Mouse (Mus musculus) hindbrain, embryonic 11.5 days (tissue): Measurements from ENCODE around the gene Moap1. TPM values are rescaled to one million over a fixed set of nuclear protein-coding genes. Genes with fewer than 3 reads are reported as not detected.

ENCODE experiments used
- ATAC-seq: fragments of 200-750 bp; cut with Nextera tagmentation; 2 replicates; pipeline ENCODE4 v1.8.0; 2017; ENCODE audit warnings: mild to moderate bottlenecking, moderate TSS enrichment, moderate library complexity; ENCODE audit not compliant: low FRiP score
- DNase-seq: peaks from one replicate; pipeline ENCODE4 v3.0.0-alpha.2; 2015; ENCODE audit warnings: low spot score
- H3K27ac ChIP-seq: fragments of 300-500 bp; sonication (generic); 2 replicates; pipeline ENCODE4 v1.5.1; 2014; ENCODE audit warnings: mild to moderate bottlenecking, low read depth, low read length
- H3K27me3 ChIP-seq: fragments of 300-500 bp; sonication (generic); 2 replicates; pipeline ENCODE4 v1.6.1; 2014; ENCODE audit warnings: mild to moderate bottlenecking, low read length, moderate library complexity, mixed read lengths; ENCODE audit not compliant: control insufficient read depth, insufficient read depth
- H3K36me3 ChIP-seq: fragments of 300-500 bp; sonication (generic); 2 replicates; pipeline ENCODE4 v1.6.1; 2014; ENCODE audit warnings: mild to moderate bottlenecking, low read length, moderate library complexity, mixed read lengths; ENCODE audit not compliant: control insufficient read depth, insufficient read depth
- H3K4me1 ChIP-seq: fragments of 300-500 bp; sonication (generic); replicated peaks from 2 replicates; pipeline ENCODE4 v1.6.1; 2014; ENCODE audit warnings: low read length, mixed read lengths; ENCODE audit not compliant: control insufficient read depth, insufficient read depth
- H3K4me2 ChIP-seq: fragments of 300-500 bp; sonication (generic); replicated peaks from 2 replicates; pipeline ENCODE4 v1.6.1; 2014; ENCODE audit warnings: mild to moderate bottlenecking, low read depth, low read length
- H3K4me3 ChIP-seq: fragments of 300-500 bp; sonication (generic); 2 replicates; pipeline ENCODE4 v1.5.1; 2014; ENCODE audit warnings: low read depth, low read length
- H3K9ac ChIP-seq: fragments of 300-500 bp; sonication (generic); 2 replicates; pipeline ENCODE4 v1.6.1; 2014; ENCODE audit warnings: low read depth, low read length
- H3K9me3 ChIP-seq: fragments of 300-500 bp; sonication (generic); 2 replicates; pipeline ENCODE4 v1.6.1; 2016; ENCODE audit warnings: low read length; ENCODE audit not compliant: control insufficient read depth
- WGBS: fragments of 180-500 bp; shearing (Covaris S2); extraction: QIAGEN DNeasy Blood & Tissue Kit; methylation state at CpG from one replicate; pipeline ENCODE4 v1.1.7; 2014; 5-methylcytosine and 5-hydroxymethylcytosine counted together
- polyA plus RNA-seq: library from polyadenylated mRNA; unstranded; fragments of >200 nt; fragmentation: Nextera tagmentation; extraction: Ambion mirVana; gene quantifications from 2 replicates; pipeline ENCODE4 v1.2.1, GENCODE M21; 2014

Moap1 gene
- polyA plus RNA-seq, 1 experiment from 2014 or later: 35.7 TPM

DNA sequence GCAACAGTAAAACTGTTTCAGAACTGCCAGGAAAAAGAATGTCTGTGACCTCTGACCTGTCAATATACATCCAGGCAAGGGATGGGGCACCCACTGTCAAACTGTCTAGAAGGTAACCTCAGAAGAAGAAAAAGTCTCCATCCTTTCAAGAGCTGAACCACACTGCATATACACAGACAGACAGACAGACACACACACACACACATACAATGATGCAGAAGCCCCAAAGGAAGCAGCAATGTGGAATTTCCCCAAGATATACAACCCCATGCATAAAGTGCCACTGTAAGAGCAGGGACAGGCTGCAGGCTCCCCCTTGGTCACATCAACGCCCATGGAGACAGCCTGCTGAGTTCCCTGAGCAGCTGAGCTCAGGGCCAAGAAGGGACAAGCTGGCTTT is 44.3 kb downstream of the Moap1 start:
- H3K4me2 ChIP-seq: no peak overlapping the region
- H3K27me3 ChIP-seq: no peaks in the 10 kb centered on the region
- H3K27ac ChIP-seq: peak overlapping the region; percentile 77
- H3K4me1 ChIP-seq: peaks cover 23% of the 10 kb centered on the region
- ATAC-seq (no peak), DNase-seq (no peak)
- whole genome bisulfite sequencing: 20% methylated on average over 1 of the region's 1 CpGs
- no peaks in the 10 kb centered on the region for H3K9me3 ChIP-seq
- H3K36me3 ChIP-seq: no peaks in the 10 kb centered on the region
- H3K4me3 ChIP-seq: no peak overlapping the region
- 0 out of 2 replicates have a peak overlapping the region, but pooled peaks have one; percentile 23 for H3K9ac ChIP-seq

DNA sequence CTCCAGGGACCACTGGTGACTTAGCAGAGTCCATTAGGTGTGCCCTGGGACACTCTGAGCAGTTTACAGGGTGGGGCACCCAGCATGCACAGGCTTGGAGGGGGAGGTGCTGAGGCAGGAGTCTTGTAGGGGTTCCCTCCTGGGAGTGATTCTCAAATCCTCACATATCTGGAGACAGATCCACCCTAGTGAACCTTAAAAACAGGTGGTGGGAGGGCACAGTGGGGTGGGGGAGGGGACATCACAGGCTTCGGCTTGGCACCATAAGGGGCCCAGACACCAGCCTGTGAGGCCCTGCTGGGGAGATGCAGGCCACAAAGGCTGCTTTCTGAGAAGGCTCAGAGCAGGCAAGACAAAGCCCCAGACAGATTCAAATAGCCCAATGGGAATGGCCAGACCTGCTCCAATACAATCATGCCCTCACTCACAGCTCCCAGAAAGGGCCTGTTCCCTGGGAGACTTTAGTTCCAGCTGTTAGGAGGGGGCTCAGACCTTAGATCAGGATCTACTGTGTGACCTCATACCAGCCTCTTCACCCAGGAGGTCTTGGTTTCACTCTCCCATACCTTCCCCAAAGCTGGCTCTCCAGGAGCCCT is 45.3 kb downstream of the Moap1 start:
- peak overlapping the region; percentile 37 for H3K9ac ChIP-seq
- peak overlapping the region; percentile 5 for H3K4me2 ChIP-seq
- H3K4me3 ChIP-seq: no peak overlapping the region
- DNase-seq: peak; percentile 56
- H3K36me3 ChIP-seq: no peaks in the 10 kb centered on the region
- no peaks in the 10 kb centered on the region for H3K9me3 ChIP-seq
- 0% methylated on average over 1 of the region's 1 CpGs for WGBS
- no peaks in the 10 kb centered on the region for H3K27me3 ChIP-seq
- H3K4me1 ChIP-seq: peaks cover 20% of the 10 kb centered on the region
- ATAC-seq: peak; percentile 71
- peak overlapping the region; percentile 77 for H3K27ac ChIP-seq

DNA sequence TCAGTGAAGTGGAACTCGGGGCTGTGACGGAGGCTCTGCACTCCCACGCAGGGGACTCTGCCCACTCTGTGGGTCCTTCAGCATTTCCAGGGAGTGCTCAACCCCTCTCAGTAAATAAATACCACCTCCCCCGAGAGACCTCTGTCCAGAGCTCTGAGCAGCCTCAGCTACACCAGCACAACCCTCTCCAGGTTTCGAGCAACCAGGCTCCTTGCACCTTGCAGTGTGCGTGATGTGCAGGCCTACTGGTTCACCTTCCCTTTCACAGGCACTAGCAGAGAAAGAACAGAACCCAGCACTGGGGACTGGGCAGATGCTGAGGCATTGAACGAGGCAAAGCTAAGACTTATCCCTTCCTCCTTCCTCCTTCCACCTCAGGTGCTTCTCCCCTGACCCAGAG is 46.1 kb downstream of the Moap1 start:
- H3K9me3 ChIP-seq: no peaks in the 10 kb centered on the region
- H3K9ac ChIP-seq: no peak overlapping the region
- ATAC-seq (no peak), DNase-seq (no peak)
- H3K4me1 ChIP-seq: peaks cover 18% of the 10 kb centered on the region
- H3K36me3 ChIP-seq: no peaks in the 10 kb centered on the region
- H3K4me2 ChIP-seq: no peak overlapping the region
- H3K27me3 ChIP-seq: no peaks in the 10 kb centered on the region
- 78% methylated on average over 7 of the region's 7 CpGs for WGBS
- no peak overlapping the region for H3K4me3 ChIP-seq
- H3K27ac ChIP-seq: peak overlapping the region; percentile 77; the same call in 1 of the 2 replicates

DNA sequence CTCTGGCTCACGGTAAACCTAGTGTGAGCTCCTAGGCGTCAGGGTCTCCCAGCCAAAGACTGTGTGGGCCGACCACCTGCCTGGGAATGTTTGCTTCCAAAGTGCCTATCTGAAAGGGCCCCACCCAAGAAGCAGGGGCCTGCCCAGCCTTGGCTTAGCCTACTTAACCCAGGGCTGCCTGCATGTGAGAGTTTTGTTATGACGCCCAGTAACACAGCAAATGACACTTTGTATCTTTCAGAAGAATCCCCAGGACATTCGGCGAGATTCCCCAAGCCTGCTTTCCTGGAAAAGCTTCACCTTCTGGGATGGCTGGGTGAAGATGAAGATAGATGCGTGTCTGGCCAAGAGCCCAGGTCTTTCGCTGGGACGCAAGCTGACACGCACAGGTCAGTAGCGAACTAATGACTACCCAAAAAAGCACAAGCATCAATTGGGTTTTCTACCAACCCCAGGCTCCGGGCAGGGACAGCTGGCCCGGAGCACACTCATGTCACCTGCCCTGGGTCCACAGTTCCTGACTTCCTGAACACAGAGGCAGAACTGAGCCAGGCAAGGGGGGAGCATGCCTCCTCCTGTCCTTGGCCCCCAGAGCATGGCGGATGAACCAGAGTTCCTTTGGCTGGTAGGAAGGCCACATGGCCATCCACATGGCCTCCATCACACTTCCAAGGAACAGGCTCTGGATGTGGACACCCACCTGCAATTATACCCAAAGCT is 46.7 kb downstream of the Moap1 start:
- WGBS: 88% methylated on average over 14 of the region's 14 CpGs
- no peaks in the 10 kb centered on the region for H3K36me3 ChIP-seq
- H3K4me2 ChIP-seq: no peak overlapping the region
- H3K4me1 ChIP-seq: peaks cover 16% of the 10 kb centered on the region
- no peak overlapping the region for H3K9ac ChIP-seq
- DNase-seq (no peak), ATAC-seq (no peak)
- no peaks in the 10 kb centered on the region for H3K27me3 ChIP-seq
- no peak overlapping the region for H3K27ac ChIP-seq
- no peaks in the 10 kb centered on the region for H3K9me3 ChIP-seq
- H3K4me3 ChIP-seq: no peak overlapping the region

DNA sequence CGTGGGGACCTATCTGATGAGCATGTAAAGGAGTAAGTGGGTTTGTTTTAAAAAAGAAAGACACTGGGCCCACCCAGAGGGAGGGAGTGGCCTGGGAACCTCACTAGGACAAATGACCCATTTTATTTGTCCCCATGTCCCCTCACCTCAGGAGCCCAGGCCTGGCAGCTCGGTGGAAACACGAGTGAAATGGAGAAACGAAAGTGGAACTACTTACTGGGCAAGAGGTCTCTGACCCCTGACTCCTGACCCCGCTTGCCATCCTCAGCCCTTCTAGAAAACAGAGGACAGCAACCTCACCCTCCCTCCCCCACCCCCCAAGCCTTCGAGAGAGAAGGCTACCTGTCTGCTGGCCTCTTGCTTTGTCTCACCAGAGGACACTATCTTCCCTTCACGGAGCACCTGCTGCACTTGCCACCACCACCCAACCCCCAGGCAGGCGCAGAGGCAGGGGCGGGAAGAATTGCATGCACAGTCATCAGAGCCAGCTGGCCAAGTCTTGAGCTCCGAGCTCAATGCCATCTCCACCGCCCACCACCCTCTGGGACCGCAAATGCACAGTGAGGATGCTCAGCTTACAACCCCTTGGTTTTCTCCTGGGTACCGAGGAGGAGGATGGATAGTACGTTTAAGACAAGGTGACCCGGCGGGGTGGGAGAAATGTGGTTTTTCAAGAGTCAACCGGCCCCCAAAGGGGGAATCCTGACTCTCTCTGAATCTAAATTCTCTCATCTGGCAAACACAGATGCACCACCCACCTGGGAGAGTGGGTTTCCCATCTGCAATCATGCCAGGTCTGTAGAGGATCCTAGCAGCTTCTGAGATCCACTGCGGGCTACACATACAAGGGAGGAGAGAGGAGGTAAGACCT is 47.9 kb downstream of the Moap1 start:
- Histone ChIP-seq H3K27ac (no peak overlapping the region), H3K9me3 (no peaks in the 10 kb centered on the region), H3K4me2 (no peak overlapping the region), H3K36me3 (no peaks in the 10 kb centered on the region), H3K9ac (no peak overlapping the region), H3K4me3 (no peak overlapping the region), H3K4me1 (peaks cover 18% of the 10 kb centered on the region), H3K27me3 (no peaks in the 10 kb centered on the region)
- no peak for DNase-seq
- no peak for ATAC-seq
- 53% methylated on average over 18 of the region's 18 CpGs for WGBS

Other genes starting within 250 kb of the Moap1 start
- gene Chga, start 188.7 kb downstream of the Moap1 start, polyA plus RNA-seq: 24.8 and 27.1 TPM in 2 replicates
- gene Itpk1, start 38.7 kb downstream of the Moap1 start, polyA plus RNA-seq: 14.1 and 16.8 TPM in 2 replicates
- 10.8 and 11.3 TPM in 2 replicates for gene Tmem251, start 101 bp upstream of the Moap1 start, polyA plus RNA-seq
- not detected in 2 replicates for gene Gm28051, start 14.1 kb upstream of the Moap1 start, polyA plus RNA-seq
- 47.2 and 56.2 TPM in 2 replicates for gene Gon7, start 14.1 kb upstream of the Moap1 start, polyA plus RNA-seq
- 58.8 and 69.1 TPM in 2 replicates for gene Ubr7, start 14.3 kb upstream of the Moap1 start, polyA plus RNA-seq
- 34.1 and 36.2 TPM in 2 replicates for gene Gm20604, start 15.0 kb upstream of the Moap1 start, polyA plus RNA-seq
- 19.6 and 20.6 TPM in 2 replicates for gene Btbd7, start 134.8 kb upstream of the Moap1 start, polyA plus RNA-seq
- gene Cox8c, start 155.7 kb upstream of the Moap1 start, polyA plus RNA-seq: not detected in 2 replicates
- gene Unc79, start 205.2 kb upstream of the Moap1 start, polyA plus RNA-seq: 3.7 and 4.5 TPM in 2 replicates